Mouse (Mus musculus) G1E (cell line): Measurements from ENCODE around the gene Ptprb. TPM values are rescaled to one million over a fixed set of nuclear protein-coding genes. Genes with fewer than 3 reads are reported as not detected.

Source experiments
- ATAC-seq: 2 replicates; pipeline ENCODE4 v1.8.0; 2016; ENCODE audit warnings: mild to moderate bottlenecking; ENCODE audit not compliant: insufficient number of reproducible peaks, poor library complexity, low FRiP score, severe bottlenecking; ENCODE audit errors: extremely low read depth
- DNase-seq: peaks from one replicate; pipeline ENCODE4 v3.0.0; 2012; ENCODE audit warnings: low spot score
- H3K27me3 ChIP-seq: 2 replicates; pipeline ENCODE4 v1.6.1; 2012; ENCODE audit warnings: mild to moderate bottlenecking, low read length, inconsistent platforms; ENCODE audit not compliant: insufficient read depth
- H3K36me3 ChIP-seq: replicated peaks from 2 replicates; pipeline ENCODE3; 2012; ENCODE audit warnings: mild to moderate bottlenecking, inconsistent platforms
- H3K4me1 ChIP-seq: 2 replicates; pipeline ENCODE4 v1.6.1; 2012; ENCODE audit warnings: low read depth, low read length, inconsistent platforms, mixed read lengths; ENCODE audit not compliant: insufficient read depth
- H3K4me3 ChIP-seq: 2 replicates; pipeline ENCODE4 v1.5.1; 2012; ENCODE audit warnings: low read depth, mild to moderate bottlenecking, inconsistent platforms, low read length, moderate library complexity, mixed read lengths
- H3K9me3 ChIP-seq: replicated peaks from 2 replicates; pipeline ENCODE4 v1.6.1; 2012; ENCODE audit warnings: inconsistent platforms
- CTCF ChIP-seq: IDR thresholded peaks from 2 replicates; pipeline ENCODE4 v1.5.1; 2012; ENCODE audit warnings: low read depth, low read length, inconsistent platforms, mixed read lengths
- GATA1 ChIP-seq: IDR thresholded peaks from 2 replicates; pipeline ENCODE4 v1.6.1; 2012; ENCODE audit warnings: borderline replicate concordance, low read length, inconsistent platforms, mixed read lengths
- GATA2 ChIP-seq: IDR thresholded peaks from 2 replicates; pipeline ENCODE4 v1.6.1; 2012; ENCODE audit warnings: low read depth, low read length, inconsistent platforms, borderline replicate concordance
- POLR2AphosphoS5 ChIP-seq: IDR thresholded peaks from 2 replicates; pipeline ENCODE4 v1.6.1; 2012; ENCODE audit warnings: low read depth, low read length, inconsistent platforms; ENCODE audit not compliant: insufficient replicate concordance
- TAL1 ChIP-seq: conservative IDR thresholded peaks from 2 replicates; pipeline ENCODE4 v1.6.1; 2012; ENCODE audit warnings: low read depth, low read length, inconsistent platforms, mixed read lengths
- polyA plus RNA-seq: library from polyadenylated mRNA; stranded (reverse); fragments of >175 nt; gene quantifications from 2 replicates; pipeline ENCODE4 v1.2.3, GENCODE M21; 2012
- total RNA-seq, 2 experiments: library from RNA; stranded (forward) in 1 of 2; stranded (reverse) in 1 of 2; fragments of 200-1000 nt in 1 of 2; fragments of >200 nt in 1 of 2; fragmentation: Nextera tagmentation in 1 of 2; gene quantifications; 2 replicates each; pipeline ENCODE4 v1.2.3; 2014 to 2017

Ptprb gene
- total and polyA plus RNA-seq, 3 experiments: 0.44 TPM; not detected in 2

GRCm38 (mm10) chr10:116432421-116432820 is 157.1 kb downstream of the Ptprb start:
- no peaks in the 10 kb centered on the region for H3K36me3 ChIP-seq
- no peak for DNase-seq
- H3K27me3 ChIP-seq: no peaks in the 10 kb centered on the region
- H3K4me1 ChIP-seq: no peaks in the 10 kb centered on the region
- TF ChIP-seq GATA2 (no peak), GATA1 (no peak), CTCF (no peak), POLR2AphosphoS5 (no peak), TAL1 (no peak)
- ATAC-seq: no peak
- no peak overlapping the region for H3K4me3 ChIP-seq
- peaks cover 49% of the 10 kb centered on the region for H3K9me3 ChIP-seq

- no peaks in the 10 kb centered on the region for H3K36me3 ChIP-seq
- TF ChIP-seq GATA1 (no peak), GATA2 (no peak), CTCF (no peak), TAL1 (no peak), POLR2AphosphoS5 (no peak)
These were observed 160.1 kb downstream of the Ptprb start for GRCm38 (mm10) chr10:116435455-116435854.

More at GRCm38 (mm10) chr10:116435455-116435854, 160.1 kb downstream of the Ptprb start:
- Histone ChIP-seq H3K4me1 (no peaks in the 10 kb centered on the region), H3K27me3 (no peaks in the 10 kb centered on the region), H3K4me3 (no peak overlapping the region), H3K9me3 (peaks cover 52% of the 10 kb centered on the region)
- DNase-seq (no peak), ATAC-seq (no peak)

Other genes starting within 250 kb of the Ptprb start
- not detected in 2 replicates for gene 4933416C03Rik, start 161.6 kb upstream of the Ptprb start, total RNA-seq (2014; fragmentation: Nextera tagmentation)
- not detected in 2 replicates for gene 4933416C03Rik, start 161.6 kb upstream of the Ptprb start, total RNA-seq (2017)
- gene 4933416C03Rik, start 161.6 kb upstream of the Ptprb start, polyA plus RNA-seq: not detected in 2 replicates
- gene Kcnmb4, start 198.4 kb downstream of the Ptprb start, total RNA-seq (2014; fragmentation: Nextera tagmentation): not detected in 2 replicates
- gene Kcnmb4, start 198.4 kb downstream of the Ptprb start, total RNA-seq (2017): 0.44 TPM in 1 of 2 replicates, not detected in the other
- 0.15 TPM in 1 of 2 replicates, not detected in the other for gene Kcnmb4, start 198.4 kb downstream of the Ptprb start, polyA plus RNA-seq